Mouse (Mus musculus) lung, embryonic 16.5 days (tissue): ENCODE data around the gene Rfc5. TPM values are rescaled to one million over a fixed set of nuclear protein-coding genes. Genes with fewer than 3 reads are reported as not detected.

Experiments
- ATAC-seq: fragments of 200-750 bp; cut with Nextera tagmentation; 2 replicates; pipeline ENCODE4 v1.8.0; 2017; ENCODE audit warnings: low read depth, mild to moderate bottlenecking, moderate library complexity
- H3K27ac ChIP-seq: fragments of 300-500 bp; sonication (generic); 2 replicates; pipeline ENCODE4 v1.5.1; 2014; ENCODE audit warnings: mild to moderate bottlenecking, control low read depth, low read length
- H3K27me3 ChIP-seq: fragments of 300-500 bp; sonication (generic); 2 replicates; pipeline ENCODE4 v1.6.1; 2014; ENCODE audit warnings: low read depth, low read length, mixed read lengths; ENCODE audit not compliant: control insufficient read depth, insufficient read depth
- H3K36me3 ChIP-seq: fragments of 300-500 bp; sonication (generic); 2 replicates; pipeline ENCODE4 v1.6.1; 2014; ENCODE audit warnings: low read length; ENCODE audit not compliant: control insufficient read depth, insufficient read depth
- H3K4me1 ChIP-seq: fragments of 300-500 bp; sonication (generic); replicated peaks from 2 replicates; pipeline ENCODE4 v1.6.1; 2014; ENCODE audit warnings: low read length, mixed read lengths; ENCODE audit not compliant: control insufficient read depth, insufficient read depth
- H3K4me2 ChIP-seq: fragments of 300-500 bp; sonication (generic); 2 replicates; pipeline ENCODE4 v1.6.1; 2014; ENCODE audit warnings: low read depth, low read length, control low read depth
- H3K4me3 ChIP-seq: fragments of 300-500 bp; sonication (generic); 2 replicates; pipeline ENCODE4 v1.5.1; 2014; ENCODE audit warnings: mild to moderate bottlenecking, low read length, control low read depth
- H3K9ac ChIP-seq: fragments of 300-500 bp; sonication (generic); 2 replicates; pipeline ENCODE4 v1.6.1; 2014; ENCODE audit warnings: low read length, control low read depth
- H3K9me3 ChIP-seq: fragments of 300-500 bp; sonication (generic); 2 replicates; pipeline ENCODE4 v1.6.1; 2016; ENCODE audit warnings: low read length; ENCODE audit not compliant: control insufficient read depth
- WGBS: fragments of 180-500 bp; shearing (Covaris S2); extraction: QIAGEN DNeasy Blood & Tissue Kit; methylation state at CpG from one replicate; pipeline ENCODE4 v1.1.7; 2014; 5-methylcytosine and 5-hydroxymethylcytosine counted together
- polyA plus RNA-seq: library from polyadenylated mRNA; unstranded; fragments of >200 nt; fragmentation: Nextera tagmentation; extraction: Ambion mirVana; gene quantifications from 2 replicates; pipeline ENCODE4 v1.2.1, GENCODE M21; 2015

The Rfc5 gene
- polyA plus RNA-seq, 1 experiment from 2014 or later, result 111 TPM

DNA sequence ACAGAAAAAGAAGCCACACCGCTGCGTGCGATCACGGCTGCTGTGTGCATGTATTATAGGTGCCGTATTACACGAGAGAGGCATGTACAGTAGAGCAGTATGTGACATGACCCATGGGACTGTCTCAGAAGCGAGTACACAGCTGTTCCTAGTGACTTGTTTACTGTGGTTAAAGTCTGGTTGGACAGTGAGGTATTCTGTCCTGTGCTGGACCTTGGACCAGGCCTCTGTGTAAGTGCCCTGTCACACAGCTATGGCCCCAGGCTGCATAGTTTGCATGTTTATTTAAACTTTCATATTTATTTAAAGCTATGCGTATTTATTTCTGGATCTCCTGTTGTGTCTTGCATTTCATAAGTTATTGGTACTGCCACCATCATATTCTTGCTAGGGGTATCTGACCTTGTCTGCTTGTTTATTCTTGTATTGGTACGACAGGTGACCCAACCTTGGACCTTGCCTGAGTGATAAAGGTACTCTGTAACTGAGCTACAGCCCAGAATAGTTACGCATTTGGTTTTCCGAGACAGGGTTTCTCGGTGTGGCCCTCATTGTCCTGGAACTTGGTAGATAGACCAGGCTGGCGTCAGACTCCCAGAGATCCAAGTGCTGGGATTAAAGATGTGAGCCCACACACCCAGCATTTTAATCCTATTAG, 22.8 kb downstream of the Rfc5 start:
- Histone ChIP-seq H3K27ac (no peak overlapping the region), H3K4me2 (no peak overlapping the region), H3K4me1 (peaks cover 16% of the 10 kb centered on the region), H3K36me3 (peaks cover 33% of the 10 kb centered on the region), H3K4me3 (no peak overlapping the region), H3K9me3 (no peaks in the 10 kb centered on the region), H3K9ac (no peak overlapping the region), H3K27me3 (no peaks in the 10 kb centered on the region)
- 87% methylated on average over 13 of the region's 13 CpGs for WGBS
- no peak for ATAC-seq

DNA sequence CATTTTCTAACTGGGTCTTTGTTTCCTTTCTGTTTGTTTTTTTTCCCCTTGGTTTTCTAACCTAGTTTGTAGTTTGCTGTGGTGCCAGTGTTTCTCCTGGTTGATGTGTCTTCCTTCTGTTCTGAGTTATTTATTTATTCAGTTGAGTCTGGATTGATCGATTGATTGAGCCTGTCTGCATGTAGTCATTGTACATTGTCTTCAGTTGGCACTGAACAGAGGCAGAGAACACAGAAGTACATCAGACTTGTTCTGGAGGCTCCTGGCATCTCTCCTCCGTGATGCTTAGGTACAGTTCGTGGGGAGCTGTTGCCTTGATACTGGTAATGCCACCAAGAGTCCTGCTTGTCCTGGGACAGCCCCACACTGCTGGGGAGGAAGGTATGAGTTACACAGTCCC, 24.0 kb downstream of the Rfc5 start:
- Histone ChIP-seq H3K27ac (no peak overlapping the region), H3K9ac (no peak overlapping the region), H3K4me3 (no peak overlapping the region), H3K36me3 (peaks cover 31% of the 10 kb centered on the region), H3K4me2 (no peak overlapping the region), H3K4me1 (peaks cover 29% of the 10 kb centered on the region), H3K27me3 (no peaks in the 10 kb centered on the region), H3K9me3 (no peaks in the 10 kb centered on the region)
- no peak for ATAC-seq
- WGBS, result 67% methylated on average over 3 of the region's 3 CpGs

DNA sequence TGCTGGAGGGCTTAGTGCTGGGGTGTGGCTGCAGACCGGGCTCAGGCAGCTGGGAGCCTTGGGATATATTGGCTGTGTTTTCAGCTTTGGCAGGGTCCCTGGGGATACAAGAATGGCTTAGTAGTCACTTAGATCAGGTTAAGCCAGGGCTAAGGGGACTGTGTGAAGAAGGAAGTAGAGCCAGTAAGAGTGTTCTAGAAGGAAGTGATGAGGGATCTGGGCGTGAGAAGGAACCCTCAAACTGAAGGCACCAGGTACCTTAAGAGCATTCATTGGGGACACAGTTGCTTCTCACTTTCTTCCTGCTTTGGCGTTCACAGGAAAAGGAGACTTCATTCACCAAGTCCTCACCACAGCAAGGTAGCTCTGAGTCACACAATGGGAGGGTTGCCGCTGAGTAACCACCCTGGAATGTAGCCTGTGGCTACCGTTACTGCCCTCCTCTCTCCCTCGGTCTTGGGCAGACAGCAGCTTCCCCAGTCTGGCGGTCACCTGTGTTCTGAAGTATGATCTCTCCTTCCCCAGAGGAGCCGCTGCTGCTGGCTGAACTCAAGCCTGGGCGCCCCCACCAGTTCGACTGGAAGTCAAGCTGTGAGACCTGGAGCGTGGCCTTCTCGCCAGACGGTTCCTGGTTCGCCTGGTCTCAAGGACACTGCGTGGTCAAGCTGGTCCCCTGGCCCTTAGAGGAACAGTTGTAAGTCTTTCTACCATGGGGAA, 25.6 kb downstream of the Rfc5 start:
- 46% methylated on average over 15 of the region's 15 CpGs for WGBS
- H3K4me3 ChIP-seq, result no peak overlapping the region
- no peaks in the 10 kb centered on the region for H3K9me3 ChIP-seq
- H3K4me2 ChIP-seq, result 0 out of 2 replicates have a peak overlapping the region, but pooled peaks have one; percentile 10
- peaks cover 40% of the 10 kb centered on the region for H3K4me1 ChIP-seq
- H3K9ac ChIP-seq, result peak overlapping the region; percentile 21; the same call in 1 of the 2 replicates
- peak overlapping the region; percentile 71 for H3K27ac ChIP-seq
- ATAC-seq, result peak; percentile 62
- peaks cover 20% of the 10 kb centered on the region for H3K36me3 ChIP-seq
- H3K27me3 ChIP-seq, result no peaks in the 10 kb centered on the region

DNA sequence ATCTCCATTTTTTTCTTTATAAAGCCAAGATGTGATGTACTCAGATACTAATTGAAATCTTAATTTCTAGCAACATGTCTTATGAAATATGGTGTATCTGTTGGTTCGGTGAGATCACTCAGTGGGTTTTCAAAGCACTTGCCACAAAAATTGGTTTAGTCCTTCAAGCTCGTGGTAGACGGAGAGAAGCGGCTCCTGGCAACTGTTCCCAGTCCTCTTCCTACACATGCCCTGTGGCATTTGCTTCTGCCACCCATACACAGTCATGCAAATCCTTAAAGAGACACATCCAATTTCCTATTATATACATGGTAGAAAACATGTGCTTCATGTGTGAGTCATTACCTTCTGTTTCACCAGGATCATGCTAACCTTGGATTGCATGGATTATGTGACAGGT, 27.3 kb downstream of the Rfc5 start:
- no peaks in the 10 kb centered on the region for H3K9me3 ChIP-seq
- no peak overlapping the region for H3K4me2 ChIP-seq
- H3K4me1 ChIP-seq, result peaks cover 40% of the 10 kb centered on the region
- peaks cover 15% of the 10 kb centered on the region for H3K36me3 ChIP-seq
- 79% methylated on average over 4 of the region's 4 CpGs for WGBS
- no peak overlapping the region for H3K9ac ChIP-seq
- no peak overlapping the region for H3K4me3 ChIP-seq
- no peak for ATAC-seq
- H3K27me3 ChIP-seq, result no peaks in the 10 kb centered on the region
- H3K27ac ChIP-seq, result no peak overlapping the region

DNA sequence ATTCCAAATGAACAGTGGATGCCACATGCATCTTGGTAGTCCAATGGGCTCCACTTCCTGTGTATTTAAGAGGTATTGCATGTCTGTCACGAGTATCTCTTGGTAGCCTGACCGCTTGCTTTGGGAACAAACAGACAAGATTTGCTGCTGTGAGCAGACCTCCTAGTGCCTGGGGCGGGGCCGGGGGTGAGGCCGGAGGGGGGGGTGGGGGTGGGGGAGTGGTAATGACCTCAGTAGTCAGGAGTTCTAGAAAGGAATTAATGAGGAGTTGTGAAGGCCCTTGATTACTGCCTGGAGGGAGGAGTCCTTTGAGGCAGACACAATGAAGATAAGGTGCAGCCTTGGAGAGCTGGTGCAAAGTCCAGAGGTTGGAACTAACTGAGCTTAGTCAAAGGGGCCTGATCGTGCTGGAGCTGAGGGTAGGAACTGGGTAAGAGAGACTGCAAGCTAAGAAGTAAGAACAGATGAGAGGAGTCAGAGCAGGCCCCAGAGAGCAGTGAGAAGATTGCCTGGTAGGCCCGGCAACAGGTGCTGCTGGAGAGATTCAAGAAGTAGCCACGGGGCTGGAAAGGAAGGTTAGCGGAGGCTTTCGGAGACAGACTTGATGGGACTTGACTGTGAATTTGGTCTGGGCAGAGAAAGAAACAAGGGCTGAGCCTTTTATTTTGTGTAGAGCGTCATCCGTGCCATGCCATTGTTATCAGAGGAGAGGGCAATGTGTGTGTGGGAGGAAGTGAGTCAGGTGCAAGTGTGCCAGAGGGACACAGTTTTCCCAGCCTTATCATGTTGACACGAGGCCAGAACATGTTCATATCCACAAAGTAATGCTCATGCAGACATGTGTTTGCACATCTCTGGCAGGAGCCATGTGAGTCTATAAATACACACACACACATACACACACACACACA, 28.0 kb downstream of the Rfc5 start:
- H3K4me3 ChIP-seq, result no peak overlapping the region
- no peaks in the 10 kb centered on the region for H3K27me3 ChIP-seq
- H3K9ac ChIP-seq, result 0 out of 2 replicates have a peak overlapping the region, but pooled peaks have one; percentile 3
- H3K4me1 ChIP-seq, result peaks cover 48% of the 10 kb centered on the region
- H3K4me2 ChIP-seq, result peak overlapping the region; percentile 40
- H3K9me3 ChIP-seq, result no peaks in the 10 kb centered on the region
- ATAC-seq, result no peak
- H3K27ac ChIP-seq, result peak overlapping the region; percentile 72
- peaks cover 9% of the 10 kb centered on the region for H3K36me3 ChIP-seq
- 31% methylated on average over 13 of the region's 13 CpGs for WGBS

DNA sequence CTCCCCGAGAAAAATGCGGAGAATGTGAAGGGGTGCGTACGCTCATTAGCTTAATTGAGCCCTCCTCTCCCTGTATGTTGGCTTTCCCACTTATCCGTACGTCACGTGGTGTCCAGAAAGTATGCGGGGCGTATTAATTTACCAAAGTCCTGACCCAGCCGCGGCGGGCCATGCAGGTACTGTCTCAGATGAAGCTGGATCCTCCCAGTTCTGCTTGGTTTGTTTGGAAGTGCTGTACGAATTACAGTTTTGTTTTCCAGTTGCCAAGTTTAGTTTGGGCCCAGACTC, 28.7 kb downstream of the Rfc5 start:
- Histone ChIP-seq H3K4me3 (no peak overlapping the region), H3K9ac (0 out of 2 replicates have a peak overlapping the region, but pooled peaks have one; percentile 3), H3K27me3 (no peaks in the 10 kb centered on the region), H3K4me2 (peak overlapping the region; percentile 40), H3K36me3 (peaks cover 8% of the 10 kb centered on the region), H3K4me1 (peaks cover 55% of the 10 kb centered on the region), H3K27ac (peak overlapping the region; percentile 72), H3K9me3 (no peaks in the 10 kb centered on the region)
- ATAC-seq, result no peak
- WGBS, result 42% methylated on average over 13 of the region's 13 CpGs

DNA sequence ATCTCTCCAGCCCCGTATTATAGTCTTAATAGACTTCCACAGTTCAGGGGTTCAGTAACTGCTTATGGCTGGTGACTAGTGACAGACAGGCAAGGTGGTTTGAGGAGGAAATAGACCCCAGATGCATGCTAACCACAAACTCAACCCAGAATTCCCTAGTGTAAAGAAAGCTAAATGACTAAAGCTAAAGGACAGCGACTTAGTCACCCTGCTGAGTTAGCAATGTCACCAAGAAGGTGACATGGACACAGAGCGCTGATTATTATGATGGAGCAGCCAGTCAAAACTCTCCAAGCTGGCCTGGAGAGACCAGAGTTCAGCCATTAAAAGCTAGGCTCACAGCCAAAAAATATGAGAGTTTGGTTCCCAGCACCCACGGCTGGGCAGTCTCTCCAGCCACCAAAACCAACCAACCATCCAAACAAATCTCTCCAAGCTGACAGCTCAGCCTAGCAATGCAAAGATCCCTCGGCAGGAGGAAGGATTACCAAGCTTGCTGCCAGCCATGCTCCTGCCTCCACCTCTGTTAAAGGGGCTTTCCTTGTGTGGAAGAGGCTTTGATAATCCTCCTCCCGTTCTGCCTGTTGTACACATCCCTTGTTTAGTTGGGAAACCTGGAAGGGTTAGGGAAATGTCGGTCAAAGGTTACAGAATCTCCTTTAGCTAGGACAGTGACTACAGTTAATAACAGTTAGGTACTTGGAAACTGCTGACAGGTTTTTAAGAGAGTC, 29.2 kb downstream of the Rfc5 start:
- H3K9ac ChIP-seq, result no peak overlapping the region
- H3K9me3 ChIP-seq, result no peaks in the 10 kb centered on the region
- no peak overlapping the region for H3K4me3 ChIP-seq
- H3K36me3 ChIP-seq, result peaks cover 4% of the 10 kb centered on the region; the same call in 1 of the 2 replicates
- H3K4me2 ChIP-seq, result peak overlapping the region; percentile 40
- no peak for ATAC-seq
- peak overlapping the region; percentile 72 for H3K27ac ChIP-seq
- H3K27me3 ChIP-seq, result no peaks in the 10 kb centered on the region
- H3K4me1 ChIP-seq, result peaks cover 58% of the 10 kb centered on the region
- 30% methylated on average over 7 of the region's 7 CpGs for WGBS

DNA sequence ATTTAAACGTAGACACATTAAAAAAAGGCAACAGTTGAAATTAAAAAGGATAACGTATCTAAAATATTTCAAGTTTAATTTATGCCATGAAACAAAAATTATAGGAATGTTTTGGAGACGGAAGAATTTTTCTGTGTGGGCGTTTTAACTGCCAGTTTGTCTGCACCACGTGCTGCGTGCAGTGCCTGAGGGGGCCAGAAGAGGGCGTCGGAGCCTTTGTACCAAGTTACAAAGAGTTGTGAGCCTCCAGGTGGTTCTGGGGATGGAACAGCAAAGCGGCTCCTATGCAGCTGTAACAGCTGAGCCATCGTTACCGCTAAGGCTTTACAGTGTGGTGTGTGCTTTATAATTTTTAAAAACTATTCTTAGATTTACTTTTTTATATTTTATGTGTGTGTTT, 30.1 kb downstream of the Rfc5 start:
- H3K4me2 ChIP-seq, result peak overlapping the region; percentile 64; the same call in 1 of the 2 replicates
- peaks cover 55% of the 10 kb centered on the region for H3K4me1 ChIP-seq

More for the DNA sequence above, 30.1 kb downstream of the Rfc5 start:
- no peak for ATAC-seq
- 42% methylated on average over 11 of the region's 11 CpGs for WGBS
- no peaks in the 10 kb centered on the region for H3K9me3 ChIP-seq
- H3K36me3 ChIP-seq, result no peaks in the 10 kb centered on the region
- H3K27ac ChIP-seq, result no peak overlapping the region
- H3K4me3 ChIP-seq, result no peak overlapping the region
- no peak overlapping the region for H3K9ac ChIP-seq
- no peaks in the 10 kb centered on the region for H3K27me3 ChIP-seq
